In genomic region chr4:40969161-40969560, GRCm38 (mm10) we compare ENCODE assay signal across 17 mouse cellular contexts. TPM values are rescaled to one million over a fixed set of nuclear protein-coding genes. Genes with fewer than 3 reads are reported as not detected.
DNase-seq lines count a peak whose midpoint lies in the region; ATAC-seq and TF ChIP-seq lines count a peak whose summit lies in the region.
"Had no signal": no experiment of that assay in that cellular context is flagged by ENCODE, and none has a peak within 500 bp of the region (broad histone marks: within the 10 kb centered on the region; RNA-seq: fewer than 3 reads in every experiment).

No protein-coding gene starts in this region.

- DNase-seq in lung, adult 18-20 months = no peak
- no peak for DNase-seq in liver, postnatal 0 days
- DNase-seq in ovary, postnatal 14 days (ENCODE audit: low spot score) = no peak
- no peak for DNase-seq in left cerebral cortex, adult 11 months (ENCODE audit: low spot score)
- DNase-seq: heart, adult 11 months; layer of hippocampus, adult 9-11 months had no signal

- no peak for ATAC-seq in intestine, embryonic 16.5 days
- ATAC-seq in intestine, embryonic 15.5 days = no peak
- ATAC-seq in lung, embryonic 15.5 days (ENCODE audit: borderline replicate concordance, extremely low read depth, low FRiP score, low TSS enrichment) = no peak
- ATAC-seq in kidney, embryonic 16.5 days (ENCODE audit: low FRiP score, low TSS enrichment) = no peak
- ATAC-seq in liver, postnatal 0 days = no peak
- ATAC-seq: lung, postnatal 0 days had no signal

- no peaks in the 10 kb centered on the region for H3K9me3 ChIP-seq in intestine, embryonic 16.5 days (ENCODE audit: control insufficient read depth, low read length)
- no peaks in the 10 kb centered on the region for H3K9me3 ChIP-seq in intestine, embryonic 15.5 days
- no peaks in the 10 kb centered on the region for H3K9me3 ChIP-seq in lung, embryonic 15.5 days
- no peaks in the 10 kb centered on the region for H3K9me3 ChIP-seq in kidney, embryonic 16.5 days (ENCODE audit: low read length)
- H3K9me3 ChIP-seq in liver, postnatal 0 days (ENCODE audit: low read length) = no peaks in the 10 kb centered on the region
- H3K9me3 ChIP-seq: embryonic facial prominence, embryonic 15.5 days; forebrain, embryonic 15.5 days; G1E had no signal

- no peaks in the 10 kb centered on the region for H3K27me3 ChIP-seq in intestine, embryonic 16.5 days (replicated peaks; ENCODE audit: control insufficient read depth, insufficient read depth, low read length)
- H3K27me3 ChIP-seq in intestine, embryonic 15.5 days (replicated peaks) = no peaks in the 10 kb centered on the region
- no peaks in the 10 kb centered on the region for H3K27me3 ChIP-seq in lung, embryonic 15.5 days
- H3K27me3 ChIP-seq in kidney, embryonic 16.5 days (ENCODE audit: insufficient read depth, low read length) = no peaks in the 10 kb centered on the region
- no peaks in the 10 kb centered on the region for H3K27me3 ChIP-seq in liver, postnatal 0 days (ENCODE audit: insufficient read depth, low read length)
- H3K27me3 ChIP-seq: embryonic facial prominence, embryonic 15.5 days; forebrain, embryonic 15.5 days had no signal

- H3K9ac ChIP-seq in intestine, embryonic 16.5 days (ENCODE audit: low read depth, low read length) = no peak overlapping the region
- H3K9ac ChIP-seq in intestine, embryonic 15.5 days = no peak overlapping the region
- no peak overlapping the region for H3K9ac ChIP-seq in lung, embryonic 15.5 days
- no peak overlapping the region for H3K9ac ChIP-seq in kidney, embryonic 16.5 days (replicated peaks; ENCODE audit: low read length)
- no peak overlapping the region for H3K9ac ChIP-seq in liver, postnatal 0 days (replicated peaks)

- no peak overlapping the region for H3K4me3 ChIP-seq in intestine, embryonic 16.5 days (ENCODE audit: low read length)
- H3K4me3 ChIP-seq in intestine, embryonic 15.5 days (replicated peaks) = no peak overlapping the region
- no peak overlapping the region for H3K4me3 ChIP-seq in lung, embryonic 15.5 days
- no peak overlapping the region for H3K4me3 ChIP-seq in kidney, embryonic 16.5 days (ENCODE audit: low read length)
- no peak overlapping the region for H3K4me3 ChIP-seq in liver, postnatal 0 days (ENCODE audit: low read depth, low read length)

- H3K27ac ChIP-seq in intestine, embryonic 16.5 days (ENCODE audit: low read length) = peak overlapping the region; percentile 97; the same call in 1 of the 2 replicates
- H3K27ac ChIP-seq in intestine, embryonic 15.5 days = no peak overlapping the region
- H3K27ac ChIP-seq in lung, embryonic 15.5 days = peak overlapping the region; percentile 95; the same call in 1 of the 2 replicates
- peak overlapping the region; percentile 95 for H3K27ac ChIP-seq in kidney, embryonic 16.5 days (ENCODE audit: low read length)
- H3K27ac ChIP-seq in liver, postnatal 0 days (ENCODE audit: low read depth) = 0 out of 2 replicates have a peak overlapping the region, but pooled peaks have one; percentile 3

- no peak for TF ChIP-seq EP300 in liver, postnatal 0 days (IDR thresholded peaks at IDR 0.05; ENCODE audit: low read depth)

- 55% methylated on average over 4 of the region's 4 CpGs for WGBS in intestine, embryonic 16.5 days
- WGBS in intestine, embryonic 15.5 days = 58% methylated on average over 4 of the region's 4 CpGs
- WGBS in lung, embryonic 15.5 days = 66% methylated on average over 4 of the region's 4 CpGs
- 54% methylated on average over 4 of the region's 4 CpGs for WGBS in kidney, embryonic 16.5 days
- WGBS in liver, postnatal 0 days (ENCODE audit: insufficient replicate concordance) = 61% methylated on average over 4 of the region's 4 CpGs

- peaks cover 11% of the 10 kb centered on the region; the same call in 1 of the 2 replicates for H3K4me1 ChIP-seq in intestine, embryonic 16.5 days (ENCODE audit: control insufficient read depth, insufficient read depth, low read length)
- H3K4me1 ChIP-seq in intestine, embryonic 15.5 days (replicated peaks) = peaks cover 5% of the 10 kb centered on the region
- H3K4me1 ChIP-seq in lung, embryonic 15.5 days = peaks cover 18% of the 10 kb centered on the region
- H3K4me1 ChIP-seq in kidney, embryonic 16.5 days (ENCODE audit: insufficient read depth, low read length) = peaks cover 18% of the 10 kb centered on the region
- peaks cover 22% of the 10 kb centered on the region; the same call in 1 of the 2 replicates for H3K4me1 ChIP-seq in liver, postnatal 0 days (ENCODE audit: insufficient read depth)

- H3K4me2 ChIP-seq in intestine, embryonic 16.5 days (ENCODE audit: low read depth, low read length) = no peak overlapping the region
- no peak overlapping the region for H3K4me2 ChIP-seq in intestine, embryonic 15.5 days (replicated peaks)
- H3K4me2 ChIP-seq in lung, embryonic 15.5 days = no peak overlapping the region
- H3K4me2 ChIP-seq in kidney, embryonic 16.5 days (replicated peaks; ENCODE audit: low read depth, low read length) = no peak overlapping the region
- H3K4me2 ChIP-seq in liver, postnatal 0 days (ENCODE audit: low read depth, low read length) = no peak overlapping the region

- peaks cover 5% of the 10 kb centered on the region for H3K36me3 ChIP-seq in intestine, embryonic 16.5 days (ENCODE audit: control insufficient read depth, insufficient read depth, low read length)
- H3K36me3 ChIP-seq in intestine, embryonic 15.5 days = peaks cover 12% of the 10 kb centered on the region
- peaks cover 22% of the 10 kb centered on the region; the same call in 1 of the 2 replicates for H3K36me3 ChIP-seq in lung, embryonic 15.5 days
- peaks cover 21% of the 10 kb centered on the region for H3K36me3 ChIP-seq in kidney, embryonic 16.5 days (ENCODE audit: insufficient read depth, low read length)
- H3K36me3 ChIP-seq in liver, postnatal 0 days (replicated peaks; ENCODE audit: insufficient read depth, low read length) = peaks cover 21% of the 10 kb centered on the region

- no peak for TF ChIP-seq CTCF in liver, postnatal 0 days (IDR thresholded peaks at IDR 0.05; ENCODE audit: low read depth)

RNA-seq across cellular contexts. Expression of gene Nfx1, which starts 1.5 kb away (rescaled TPM):
- polyA plus RNA-seq in intestine, embryonic 16.5 days (2015; fragmentation: Nextera tagmentation; extraction: Ambion mirVana) = 69.1 and 70.5 TPM in 2 replicates
- 71.8 and 74.7 TPM in 2 replicates for polyA plus RNA-seq in intestine, embryonic 15.5 days (2015; fragmentation: Nextera tagmentation; extraction: Ambion mirVana)
- polyA plus RNA-seq in lung, embryonic 15.5 days (2015; fragmentation: Nextera tagmentation; extraction: Ambion mirVana) = 77.6 and 80.9 TPM in 2 replicates
- polyA plus RNA-seq in kidney, embryonic 16.5 days (2015; fragmentation: Nextera tagmentation; extraction: Ambion mirVana) = 92.0 and 94.7 TPM in 2 replicates
- 18.2 and 19.4 TPM in 2 replicates for polyA plus RNA-seq in liver, postnatal 0 days (2015; fragmentation: Nextera tagmentation; extraction: Ambion mirVana)

RNA-seq across cellular contexts. Expression of gene Chmp5, which starts 21.0 kb away (rescaled TPM):
- polyA plus RNA-seq in intestine, embryonic 16.5 days (2015; fragmentation: Nextera tagmentation; extraction: Ambion mirVana) = 103 and 104 TPM in 2 replicates
- 100 and 110 TPM in 2 replicates for polyA plus RNA-seq in intestine, embryonic 15.5 days (2015; fragmentation: Nextera tagmentation; extraction: Ambion mirVana)
- 105 and 112 TPM in 2 replicates for polyA plus RNA-seq in lung, embryonic 15.5 days (2015; fragmentation: Nextera tagmentation; extraction: Ambion mirVana)
- polyA plus RNA-seq in kidney, embryonic 16.5 days (2015; fragmentation: Nextera tagmentation; extraction: Ambion mirVana) = 120 and 123 TPM in 2 replicates
- polyA plus RNA-seq in liver, postnatal 0 days (2015; fragmentation: Nextera tagmentation; extraction: Ambion mirVana) = 46.6 and 49.3 TPM in 2 replicates

RNA-seq across cellular contexts. Expression of gene Bag1, which starts 21.1 kb away (rescaled TPM):
- polyA plus RNA-seq in intestine, embryonic 16.5 days (2015; fragmentation: Nextera tagmentation; extraction: Ambion mirVana) = 142 and 152 TPM in 2 replicates
- 172 and 190 TPM in 2 replicates for polyA plus RNA-seq in intestine, embryonic 15.5 days (2015; fragmentation: Nextera tagmentation; extraction: Ambion mirVana)
- 207 and 208 TPM in 2 replicates for polyA plus RNA-seq in lung, embryonic 15.5 days (2015; fragmentation: Nextera tagmentation; extraction: Ambion mirVana)
- polyA plus RNA-seq in kidney, embryonic 16.5 days (2015; fragmentation: Nextera tagmentation; extraction: Ambion mirVana) = 210 and 215 TPM in 2 replicates
- polyA plus RNA-seq in liver, postnatal 0 days (2015; fragmentation: Nextera tagmentation; extraction: Ambion mirVana) = 128 and 136 TPM in 2 replicates

RNA-seq across cellular contexts. Expression of gene Spink4, which starts 49.3 kb away (rescaled TPM):
- polyA plus RNA-seq in intestine, embryonic 16.5 days (2015; fragmentation: Nextera tagmentation; extraction: Ambion mirVana) = 539 and 560 TPM in 2 replicates
- 309 and 393 TPM in 2 replicates for polyA plus RNA-seq in intestine, embryonic 15.5 days (2015; fragmentation: Nextera tagmentation; extraction: Ambion mirVana)
- polyA plus RNA-seq in lung, embryonic 15.5 days (2015; fragmentation: Nextera tagmentation; extraction: Ambion mirVana) = 0.75 and 0.98 TPM in 2 replicates
- not detected in 2 replicates for polyA plus RNA-seq in kidney, embryonic 16.5 days (2015; fragmentation: Nextera tagmentation; extraction: Ambion mirVana)
- polyA plus RNA-seq in liver, postnatal 0 days (2015; fragmentation: Nextera tagmentation; extraction: Ambion mirVana) = 0.65 and 1.2 TPM in 2 replicates
- polyA plus RNA-seq: embryonic facial prominence, embryonic 15.5 days; forebrain, embryonic 15.5 days; G1E; hindbrain, embryonic 16.5 days; neural tube, embryonic 14.5 days; stomach, embryonic 14.5 days had no signal
